Mouse (Mus musculus): ENCODE measurements around the gene Syt10.
"Not testable (repeated sequence)": the region's sequence is repeated elsewhere in the genome, so short reads cannot be mapped to it uniquely, and the experiment has no call there.

Syt10 gene

DNA sequence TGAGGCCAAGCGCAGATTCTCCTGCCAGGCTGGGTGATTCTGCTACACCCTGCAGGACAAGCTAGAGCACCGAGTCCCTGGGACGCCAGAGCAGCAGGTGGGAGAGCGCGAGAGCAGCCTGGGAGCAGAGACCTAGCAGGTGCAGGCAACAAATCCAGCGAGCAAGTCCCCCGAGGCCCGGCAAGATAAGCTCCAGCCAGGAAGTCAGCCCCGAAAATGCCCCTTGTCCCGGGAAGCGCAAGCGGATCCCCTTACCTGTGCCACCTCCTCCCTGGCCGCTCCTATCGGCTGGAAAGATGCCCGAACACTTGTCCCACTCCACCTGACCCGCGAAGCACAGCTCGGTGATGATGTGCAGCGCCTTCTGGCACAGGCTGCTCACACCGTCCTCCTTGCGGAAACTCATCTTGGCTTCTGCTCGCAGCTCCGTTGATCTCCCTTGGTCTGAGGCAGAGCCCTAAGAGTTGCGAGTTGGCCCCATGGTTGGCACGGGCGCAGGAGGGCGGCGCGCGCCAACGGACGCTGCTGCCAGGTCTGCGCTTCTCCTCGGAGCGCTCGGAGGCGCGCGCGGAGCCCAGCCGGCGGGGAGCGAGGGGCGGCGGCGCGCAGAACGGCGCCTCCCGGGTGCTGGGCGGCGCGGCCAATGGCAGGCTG, at the start of gene Syt10:
TSS of gene Syt10 (minus strand) at position 497 of the 654 bp plus-strand sequence.
- peak; percentile 42 for DNase-seq (ENCODE audit: low spot score)

DNA sequence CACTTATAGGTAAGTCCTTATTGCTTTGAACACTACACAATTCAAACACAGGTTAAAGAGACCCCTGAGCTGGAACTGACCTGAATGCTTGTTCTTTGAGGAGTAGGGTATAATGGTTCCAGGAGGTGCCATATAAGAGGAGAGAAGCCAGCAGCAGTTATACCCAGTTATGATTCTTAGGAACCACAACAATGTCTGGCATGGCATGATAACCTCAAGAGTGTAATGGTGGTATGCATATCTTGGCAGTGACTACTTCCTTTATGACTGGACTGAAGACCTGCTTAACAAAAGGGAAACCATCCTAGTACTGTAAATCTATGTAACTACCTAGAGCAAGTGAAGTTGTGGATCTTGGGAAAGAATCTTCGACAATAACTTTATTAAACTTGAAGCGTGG, 42.1 kb upstream of the Syt10 start:
- DNase-seq (ENCODE audit: low spot score): no peak

DNA sequence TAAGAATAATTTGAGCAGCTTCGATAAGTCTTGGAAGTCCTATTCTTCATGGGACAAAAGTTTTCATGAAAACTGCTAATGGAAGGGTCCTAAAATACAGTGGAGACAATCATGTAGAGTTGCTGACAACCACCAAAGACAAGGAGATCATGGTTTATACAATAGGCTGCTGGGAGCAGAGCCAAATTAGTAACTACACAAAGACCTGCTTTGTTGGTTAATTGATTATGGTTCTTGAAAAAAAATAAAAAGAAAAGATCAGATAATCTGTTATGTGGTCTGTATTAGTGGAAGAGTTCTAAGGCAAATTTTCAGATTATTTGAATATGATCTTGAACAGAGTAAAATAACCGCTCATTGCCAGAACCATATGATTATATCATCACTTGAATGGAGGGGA, 37.3 kb upstream of the Syt10 start:
- DNase-seq (ENCODE audit: low spot score): no peak

DNA sequence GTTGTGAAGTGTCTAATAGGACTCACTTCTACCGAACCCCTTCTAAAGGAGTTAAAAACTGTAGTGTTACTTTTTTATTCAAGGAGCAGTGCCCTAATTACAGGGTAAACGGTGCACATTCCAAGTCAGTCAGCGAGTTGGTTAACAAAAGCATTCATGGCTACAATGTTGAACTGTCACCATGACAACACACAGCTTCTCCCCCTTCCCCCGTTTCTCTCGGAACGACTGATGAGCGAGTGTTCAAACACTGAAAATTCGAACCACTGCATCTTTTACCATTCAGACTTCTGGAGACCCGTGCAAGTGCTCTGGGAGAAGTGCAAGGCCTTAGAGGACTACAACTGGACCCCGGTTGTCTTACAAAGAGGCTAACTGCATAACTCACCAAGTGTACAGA, 25.6 kb downstream of the Syt10 start:
- DNase-seq (ENCODE audit: low spot score): no peak

DNA sequence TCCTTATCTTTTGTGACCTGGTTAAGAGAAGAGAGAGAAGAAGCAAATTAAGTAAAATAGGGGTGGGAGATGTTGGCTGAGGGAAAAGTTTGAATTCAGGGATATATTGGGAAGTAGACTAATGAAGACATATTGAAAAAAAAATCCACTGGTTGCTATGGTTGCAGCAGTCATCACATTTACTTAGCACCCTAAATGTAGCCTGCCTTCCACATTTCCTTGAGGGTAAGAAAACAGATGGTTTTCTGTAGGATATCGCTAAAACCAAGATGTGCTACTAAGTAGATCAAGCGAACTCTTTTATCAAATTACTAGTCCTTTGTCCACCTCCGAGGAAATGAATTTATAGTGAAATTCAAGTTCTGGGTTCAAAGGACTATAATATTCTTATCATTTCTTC, 37.2 kb downstream of the Syt10 start:
- no peak for DNase-seq (ENCODE audit: low spot score)

DNA sequence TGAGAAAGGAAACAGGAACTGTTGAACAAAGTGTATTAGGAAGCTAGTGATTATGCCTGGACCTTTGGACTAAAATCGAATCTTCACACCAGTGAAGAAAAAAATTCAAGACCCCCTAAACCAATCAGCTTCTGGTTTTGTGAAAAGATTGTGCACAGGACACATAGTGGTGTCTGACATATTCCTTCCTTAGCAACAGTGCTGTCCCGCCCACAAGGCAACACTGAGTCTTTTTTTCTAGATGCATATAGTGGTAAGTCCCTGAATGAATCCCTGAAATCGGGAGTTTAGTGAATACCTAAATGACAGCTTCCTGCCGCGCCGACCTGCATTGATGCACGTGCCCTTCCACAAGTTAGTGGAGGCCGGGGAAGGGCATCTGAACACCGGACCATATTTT, 61.7 kb downstream of the Syt10 start:
- no peak for DNase-seq (ENCODE audit: low spot score)

DNA sequence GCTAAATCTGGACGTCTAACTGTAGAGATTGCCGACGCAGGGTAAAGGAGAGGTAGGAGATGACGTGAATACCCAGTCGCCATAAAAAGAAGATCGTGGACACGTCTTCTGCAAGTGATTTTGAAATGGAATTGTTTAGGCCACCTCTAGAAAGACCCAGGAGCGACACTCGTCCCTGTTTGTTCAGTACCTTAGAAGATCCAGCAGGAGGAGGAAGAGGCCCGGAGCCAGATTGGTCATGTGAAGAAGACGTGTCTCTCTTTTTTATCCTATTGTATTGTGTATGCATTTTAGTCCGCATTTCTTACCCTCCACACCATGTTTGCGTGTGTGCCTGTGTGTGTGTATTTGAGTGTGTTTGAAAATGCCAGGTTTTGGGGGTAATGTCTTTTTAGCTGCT, 75.6 kb downstream of the Syt10 start:
- DNase-seq (ENCODE audit: low spot score): not testable (repeated sequence)

DNA sequence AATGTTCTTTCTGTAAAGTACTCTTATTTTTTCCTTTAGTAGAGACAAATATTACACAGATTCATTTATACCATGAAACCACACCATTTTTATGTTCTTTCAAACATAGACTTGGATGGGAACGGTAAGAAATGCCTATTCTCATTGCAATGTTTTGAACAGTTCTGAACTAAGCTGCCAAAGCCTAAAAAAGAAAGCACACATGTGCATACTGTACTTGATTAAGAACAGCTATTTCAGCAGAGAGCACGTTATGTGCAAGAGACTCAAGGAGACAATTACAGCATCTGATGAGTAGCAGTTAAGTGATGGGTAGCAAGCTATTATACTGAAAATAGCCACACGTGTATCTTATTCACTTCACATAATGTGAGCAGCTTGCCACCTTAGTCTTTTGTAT, 108.0 kb downstream of the Syt10 start:
- DNase-seq (ENCODE audit: low spot score): no peak
